Mouse (Mus musculus): ENCODE data around the gene Intu. TPM values are rescaled to one million over a fixed set of nuclear protein-coding genes. Genes with fewer than 3 reads are reported as not detected.

Intu gene
- total and polyA plus RNA-seq, 3 experiments = 1.1 to 4.0 (median 1.8) TPM

Small RNAs within 50 kb of the gene (microRNA-seq; reads per million reads assigned to microRNA genes)
- gene Gm23810 = 0 reads per million in 2 experiments

Other genes with a start within 250 kb of the Intu start
- under 1 TPM in 1 of 2 experiments, not detected in 1; 0.12 TPM for gene Slc25a31, start 177.6 kb downstream of the Intu start, total RNA-seq (2021)
- gene Slc25a31, start 177.6 kb downstream of the Intu start, polyA plus RNA-seq (2012; rRNA removed) = not detected in 2 replicates
- gene Hspa4l, start 213.2 kb downstream of the Intu start, total RNA-seq (2021) = 10 to 100 TPM; 84.3 to 90.8 TPM
- 43.2 and 49.8 TPM in 2 replicates for gene Hspa4l, start 213.2 kb downstream of the Intu start, polyA plus RNA-seq (2012; rRNA removed)

Measured in adrenal gland, adult 2 months (tissue).